Mouse (Mus musculus) 3134 (cell line): ENCODE results near the gene Vmn2r54.
"Not testable (repeated sequence)": the region's sequence is repeated elsewhere in the genome, so short reads cannot be mapped to it uniquely, and the experiment has no call there.

Experiments used
- DNase-seq: peaks from one replicate; pipeline ENCODE4 v3.0.0-alpha.2; 2011; ENCODE audit warnings: low spot score; ENCODE audit not compliant: insufficient read length; ENCODE audit errors: extremely low read depth

Vmn2r54 gene

GRCm38 (mm10) chr7:12640219-12640618 is at the start of gene Vmn2r54:
Gene Vmn2r54, minus strand, starts transcription at chr7:12640319.
- not testable (repeated sequence) for DNase-seq

- DNase-seq: not testable (repeated sequence)
These were observed 44.8 kb upstream of the Vmn2r54 start, which contains the start of gene Vmn2r55 for GRCm38 (mm10) chr7:12684903-12685302. Gene Vmn2r55, minus strand, starts transcription at chr7:12685003.

- no peak for DNase-seq
These were observed 31.4 kb downstream of the Vmn2r54 start, which contains the start of gene Vmn2r53 for GRCm38 (mm10) chr7:12608688-12609087. Gene Vmn2r53, minus strand, starts transcription at chr7:12608788.
